Mouse (Mus musculus) erythroblast, embryonic 14.5 days (primary cell): ENCODE results near the gene Slc3a2.

Source experiments
- GATA1 ChIP-seq: IDR thresholded peaks from 2 replicates; pipeline ENCODE4 v1.6.1; 2012; ENCODE audit warnings: low read length, inconsistent platforms, mixed read lengths
- TAL1 ChIP-seq: IDR thresholded peaks from 3 replicates; pipeline ENCODE4 v1.6.1; 2012; ENCODE audit warnings: low read length, inconsistent platforms, mixed read lengths

- no peak for TF ChIP-seq TAL1
- TF ChIP-seq GATA1, result no peak
These were observed 31.2 kb downstream of the Slc3a2 start for GRCm38 (mm10) chr19:8691871-8692539.
